Mouse (Mus musculus): ENCODE data around the gene Rnf207. TPM values are rescaled to one million over a fixed set of nuclear protein-coding genes. Genes with fewer than 3 reads are reported as not detected.

The Rnf207 gene
- polyA plus RNA-seq, 1 experiment from 2014 or later, result 1.2 TPM

- Histone ChIP-seq H3K27ac (ENCODE audit: low read length) (no peak overlapping the region), H3K9me3 (ENCODE audit: low read length) (no peaks in the 10 kb centered on the region), H3K36me3 (ENCODE audit: insufficient read depth, low read length) (0 out of 2 replicates have a peak, but pooled peaks cover 5% of the 10 kb centered on the region), H3K4me2 (replicated peaks; ENCODE audit: low read depth, low read length) (no peak overlapping the region), H3K4me1 (ENCODE audit: insufficient read depth, low read length) (peaks cover 34% of the 10 kb centered on the region), H3K4me3 (ENCODE audit: low read length) (no peak overlapping the region), H3K9ac (replicated peaks; ENCODE audit: low read length) (no peak overlapping the region), H3K27me3 (ENCODE audit: insufficient read depth, low read length) (no peaks in the 10 kb centered on the region)
- 45% methylated on average over 10 of the region's 10 CpGs for WGBS
- no peak for ATAC-seq (ENCODE audit: low FRiP score, low TSS enrichment)
Measured at GRCm38 (mm10) chr4:152266236-152266895, 52.4 kb downstream of the Rnf207 start.

GRCm38 (mm10) chr4:152265791-152266190 lies 53.0 kb downstream of the Rnf207 start:
- WGBS, result 73% methylated on average over 5 of the region's 5 CpGs
- ATAC-seq (ENCODE audit: low FRiP score, low TSS enrichment), result no peak
- Histone ChIP-seq H3K27me3 (ENCODE audit: insufficient read depth, low read length) (no peaks in the 10 kb centered on the region), H3K9me3 (ENCODE audit: low read length) (no peaks in the 10 kb centered on the region), H3K9ac (replicated peaks; ENCODE audit: low read length) (no peak overlapping the region), H3K4me1 (ENCODE audit: insufficient read depth, low read length) (peaks cover 35% of the 10 kb centered on the region), H3K27ac (ENCODE audit: low read length) (no peak overlapping the region), H3K4me2 (replicated peaks; ENCODE audit: low read depth, low read length) (no peak overlapping the region), H3K4me3 (ENCODE audit: low read length) (no peak overlapping the region), H3K36me3 (ENCODE audit: insufficient read depth, low read length) (0 out of 2 replicates have a peak, but pooled peaks cover 5% of the 10 kb centered on the region)

- Histone ChIP-seq H3K9me3 (ENCODE audit: low read length) (no peaks in the 10 kb centered on the region), H3K4me3 (ENCODE audit: low read length) (no peak overlapping the region), H3K36me3 (ENCODE audit: insufficient read depth, low read length) (0 out of 2 replicates have a peak, but pooled peaks cover 5% of the 10 kb centered on the region), H3K27me3 (ENCODE audit: insufficient read depth, low read length) (no peaks in the 10 kb centered on the region), H3K4me2 (replicated peaks; ENCODE audit: low read depth, low read length) (no peak overlapping the region), H3K9ac (replicated peaks; ENCODE audit: low read length) (no peak overlapping the region), H3K4me1 (ENCODE audit: insufficient read depth, low read length) (peaks cover 35% of the 10 kb centered on the region), H3K27ac (ENCODE audit: low read length) (no peak overlapping the region)
- no peak for ATAC-seq (ENCODE audit: low FRiP score, low TSS enrichment)
- 92% methylated on average over 9 of the region's 9 CpGs for WGBS
Measured at GRCm38 (mm10) chr4:152264867-152265568, 53.8 kb downstream of the Rnf207 start.

- WGBS, result 46% methylated on average over 4 of the region's 4 CpGs
- ATAC-seq (ENCODE audit: low FRiP score, low TSS enrichment), result peak; percentile 3; the same call in 1 of the 2 replicates
- Histone ChIP-seq H3K27me3 (ENCODE audit: insufficient read depth, low read length) (no peaks in the 10 kb centered on the region), H3K4me1 (ENCODE audit: insufficient read depth, low read length) (peaks cover 35% of the 10 kb centered on the region), H3K4me3 (ENCODE audit: low read length) (no peak overlapping the region), H3K27ac (ENCODE audit: low read length) (peak overlapping the region; percentile 57; the same call in 1 of the 2 replicates), H3K9me3 (ENCODE audit: low read length) (no peaks in the 10 kb centered on the region), H3K9ac (replicated peaks; ENCODE audit: low read length) (peak overlapping the region; percentile 31; the same call in 1 of the 2 replicates), H3K4me2 (replicated peaks; ENCODE audit: low read depth, low read length) (peak overlapping the region; percentile 17; the same call in 1 of the 2 replicates), H3K36me3 (ENCODE audit: insufficient read depth, low read length) (0 out of 2 replicates have a peak, but pooled peaks cover 5% of the 10 kb centered on the region)
Measured at GRCm38 (mm10) chr4:152264177-152264530, 54.6 kb downstream of the Rnf207 start.

- peak overlapping the region; percentile 57; the same call in 1 of the 2 replicates for H3K27ac ChIP-seq (ENCODE audit: low read length)
- H3K27me3 ChIP-seq (ENCODE audit: insufficient read depth, low read length), result no peaks in the 10 kb centered on the region
- no peaks in the 10 kb centered on the region for H3K9me3 ChIP-seq (ENCODE audit: low read length)
- H3K4me3 ChIP-seq (ENCODE audit: low read length), result no peak overlapping the region
- 30% methylated on average over 10 of the region's 10 CpGs for WGBS
- H3K36me3 ChIP-seq (ENCODE audit: insufficient read depth, low read length), result 0 out of 2 replicates have a peak, but pooled peaks cover 5% of the 10 kb centered on the region
- peaks cover 35% of the 10 kb centered on the region for H3K4me1 ChIP-seq (ENCODE audit: insufficient read depth, low read length)
- peak overlapping the region; percentile 17; the same call in 1 of the 2 replicates for H3K4me2 ChIP-seq (replicated peaks; ENCODE audit: low read depth, low read length)
- peak overlapping the region; percentile 31; the same call in 1 of the 2 replicates for H3K9ac ChIP-seq (replicated peaks; ENCODE audit: low read length)
- ATAC-seq (ENCODE audit: low FRiP score, low TSS enrichment), result peak; percentile 86
Measured at GRCm38 (mm10) chr4:152263512-152264176, 55.1 kb downstream of the Rnf207 start.

- WGBS, result 63% methylated on average over 9 of the region's 9 CpGs
- ATAC-seq (ENCODE audit: low FRiP score, low TSS enrichment), result no peak; the same call in 1 of the 2 replicates
- H3K36me3 ChIP-seq (ENCODE audit: insufficient read depth, low read length), result 0 out of 2 replicates have a peak, but pooled peaks cover 5% of the 10 kb centered on the region
- H3K9me3 ChIP-seq (ENCODE audit: low read length), result no peaks in the 10 kb centered on the region
- no peak overlapping the region for H3K9ac ChIP-seq (replicated peaks; ENCODE audit: low read length)
- H3K4me1 ChIP-seq (ENCODE audit: insufficient read depth, low read length), result peaks cover 35% of the 10 kb centered on the region
- no peaks in the 10 kb centered on the region for H3K27me3 ChIP-seq (ENCODE audit: insufficient read depth, low read length)
- H3K4me3 ChIP-seq (ENCODE audit: low read length), result no peak overlapping the region
- H3K27ac ChIP-seq (ENCODE audit: low read length), result no peak overlapping the region; the same call in 1 of the 2 replicates
- H3K4me2 ChIP-seq (replicated peaks; ENCODE audit: low read depth, low read length), result no peak overlapping the region
Measured at GRCm38 (mm10) chr4:152263089-152263488, 55.7 kb downstream of the Rnf207 start.

GRCm38 (mm10) chr4:152262187-152262586 lies 56.6 kb downstream of the Rnf207 start:
- Histone ChIP-seq H3K27ac (ENCODE audit: low read length) (no peak overlapping the region), H3K4me1 (ENCODE audit: insufficient read depth, low read length) (peaks cover 30% of the 10 kb centered on the region), H3K4me2 (replicated peaks; ENCODE audit: low read depth, low read length) (no peak overlapping the region), H3K9me3 (ENCODE audit: low read length) (no peaks in the 10 kb centered on the region), H3K4me3 (ENCODE audit: low read length) (no peak overlapping the region), H3K9ac (replicated peaks; ENCODE audit: low read length) (no peak overlapping the region), H3K27me3 (ENCODE audit: insufficient read depth, low read length) (no peaks in the 10 kb centered on the region), H3K36me3 (ENCODE audit: insufficient read depth, low read length) (0 out of 2 replicates have a peak, but pooled peaks cover 5% of the 10 kb centered on the region)
- ATAC-seq (ENCODE audit: low FRiP score, low TSS enrichment), result no peak
- WGBS, result 59% methylated on average over 9 of the region's 9 CpGs

- Histone ChIP-seq H3K9me3 (ENCODE audit: low read length) (no peaks in the 10 kb centered on the region), H3K27ac (ENCODE audit: low read length) (no peak overlapping the region), H3K27me3 (ENCODE audit: insufficient read depth, low read length) (no peaks in the 10 kb centered on the region), H3K4me2 (replicated peaks; ENCODE audit: low read depth, low read length) (no peak overlapping the region), H3K9ac (replicated peaks; ENCODE audit: low read length) (no peak overlapping the region), H3K4me1 (ENCODE audit: insufficient read depth, low read length) (peaks cover 30% of the 10 kb centered on the region), H3K36me3 (ENCODE audit: insufficient read depth, low read length) (0 out of 2 replicates have a peak, but pooled peaks cover 4% of the 10 kb centered on the region), H3K4me3 (ENCODE audit: low read length) (no peak overlapping the region)
- 87% methylated on average over 8 of the region's 8 CpGs for WGBS
- ATAC-seq (ENCODE audit: low FRiP score, low TSS enrichment), result no peak
Measured at GRCm38 (mm10) chr4:152260451-152260850, 58.3 kb downstream of the Rnf207 start.

- Histone ChIP-seq H3K4me1 (ENCODE audit: insufficient read depth, low read length) (peaks cover 21% of the 10 kb centered on the region), H3K9ac (replicated peaks; ENCODE audit: low read length) (no peak overlapping the region), H3K4me3 (ENCODE audit: low read length) (no peak overlapping the region), H3K27me3 (ENCODE audit: insufficient read depth, low read length) (no peaks in the 10 kb centered on the region), H3K27ac (ENCODE audit: low read length) (no peak overlapping the region), H3K36me3 (ENCODE audit: insufficient read depth, low read length) (no peaks in the 10 kb centered on the region), H3K4me2 (replicated peaks; ENCODE audit: low read depth, low read length) (no peak overlapping the region), H3K9me3 (ENCODE audit: low read length) (no peaks in the 10 kb centered on the region)
- 50% methylated on average over 6 of the region's 6 CpGs for WGBS
- ATAC-seq (ENCODE audit: low FRiP score, low TSS enrichment), result no peak
Measured at GRCm38 (mm10) chr4:152257070-152257469, 61.7 kb downstream of the Rnf207 start.
